Mouse (Mus musculus) embryo, embryonic 11 days (tissue): Measurements from ENCODE around the gene Map3k14.
A peak's percentile ranks its signal among the peaks of the same experiment; 100 is the strongest.

Experiments
- DNase-seq: peaks from one replicate; pipeline ENCODE4 v3.0.0-alpha.2; 2015

Gene Map3k14

DNA sequence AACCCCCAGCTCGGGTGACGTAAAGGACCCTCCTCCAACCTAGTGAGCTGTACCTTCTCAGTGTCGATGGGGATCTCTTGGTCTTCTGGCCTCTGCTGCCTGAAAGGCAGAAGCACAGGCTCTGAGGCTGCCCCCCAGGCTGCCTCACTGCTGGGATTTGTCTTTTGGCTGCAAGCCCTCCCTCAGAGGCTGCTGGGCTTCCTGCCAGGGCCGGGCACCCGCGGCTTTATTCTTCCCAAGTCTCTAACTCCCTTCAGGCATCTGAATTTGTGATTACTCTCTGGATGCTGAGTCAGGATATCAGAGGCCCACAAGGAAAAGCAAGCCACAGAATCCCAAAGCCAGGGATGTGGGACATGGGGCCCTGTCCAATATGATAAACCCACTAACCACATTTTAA is 65.6 kb downstream of the Map3k14 start:
- DNase-seq = no peak

DNA sequence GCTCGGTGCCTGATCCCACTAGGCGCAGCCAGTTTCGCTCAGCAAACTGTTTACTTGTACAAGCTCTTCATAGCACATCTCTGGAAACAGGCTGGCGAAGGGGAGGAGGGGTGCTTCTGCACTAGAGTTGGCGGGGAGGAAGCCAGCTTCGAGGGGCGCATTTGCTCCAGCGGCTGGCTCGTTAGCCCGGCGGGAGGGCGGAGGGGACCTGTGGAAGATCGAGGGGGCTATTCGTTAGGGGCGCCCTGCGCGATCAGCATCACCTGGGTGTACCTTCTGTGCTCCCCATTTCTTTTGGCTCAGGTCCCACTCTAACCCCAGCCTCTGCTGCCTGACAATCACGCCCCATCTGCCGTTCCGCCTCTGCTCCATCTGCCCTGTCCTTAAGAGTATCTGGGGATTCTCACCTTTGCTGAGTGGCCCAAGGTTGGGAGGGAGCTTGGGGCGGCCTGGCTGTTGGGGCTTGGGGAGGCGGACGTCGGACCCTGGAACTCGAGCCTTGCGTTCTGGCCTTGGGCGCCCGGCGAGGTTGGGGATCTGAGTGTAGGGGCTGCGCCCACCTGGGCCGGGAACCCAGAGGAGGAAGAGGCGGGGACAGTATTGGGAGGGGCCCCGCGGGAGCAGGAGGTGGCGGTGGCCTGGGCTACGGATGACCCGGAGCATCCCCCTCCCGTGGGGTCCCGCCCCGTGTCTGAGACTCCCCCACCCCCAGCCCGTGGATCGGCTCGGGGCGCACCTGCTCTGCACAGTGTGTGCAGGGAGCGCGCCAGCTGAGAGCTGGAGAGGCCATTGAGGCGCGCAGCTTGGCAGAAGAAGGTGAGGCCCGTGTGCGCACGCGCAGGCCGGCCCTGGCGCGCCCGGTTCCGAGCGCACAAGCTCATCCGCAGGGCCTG is 68.1 kb downstream of the Map3k14 start:
- peak; percentile 59 for DNase-seq

DNA sequence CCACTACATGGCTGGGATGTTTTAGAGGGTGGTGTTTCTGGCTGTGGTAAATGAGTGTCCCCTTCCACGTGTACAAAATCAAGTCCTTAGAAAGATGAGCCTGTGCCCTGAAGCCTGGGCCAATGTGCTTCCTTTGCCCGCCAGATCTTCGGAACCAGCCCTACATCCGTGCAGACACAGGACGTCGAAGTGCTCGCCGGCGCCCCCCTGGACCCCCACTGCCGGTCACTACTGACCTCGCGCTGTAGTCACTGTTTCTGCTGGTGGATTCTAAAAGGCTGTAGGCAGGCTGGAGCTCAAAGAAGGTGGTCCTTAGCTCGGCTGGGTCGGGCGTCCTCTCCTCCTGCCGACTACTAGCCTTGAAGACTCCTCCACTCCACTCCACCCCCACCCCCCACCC is 68.9 kb downstream of the Map3k14 start:
- DNase-seq = no peak

DNA sequence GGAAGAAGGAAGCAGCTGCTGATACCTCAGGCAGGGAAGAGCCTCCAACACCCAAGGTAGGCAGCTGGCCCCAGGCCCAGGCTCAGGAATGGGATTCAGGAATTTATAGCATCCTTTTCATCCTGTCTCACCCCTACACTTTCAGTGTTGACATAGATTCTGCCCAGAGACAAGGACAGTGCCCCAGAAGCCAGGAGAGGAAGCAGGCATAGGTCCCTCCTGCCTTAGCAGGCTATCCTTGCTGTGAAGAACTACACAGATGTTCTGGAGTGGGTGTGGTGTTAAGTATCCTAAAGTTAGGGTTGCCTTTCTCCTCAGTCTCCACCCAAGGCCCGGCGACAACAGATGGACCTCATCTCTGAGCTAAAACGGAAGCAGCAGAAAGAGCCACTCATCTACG is 69.9 kb downstream of the Map3k14 start:
- no peak for DNase-seq

DNA sequence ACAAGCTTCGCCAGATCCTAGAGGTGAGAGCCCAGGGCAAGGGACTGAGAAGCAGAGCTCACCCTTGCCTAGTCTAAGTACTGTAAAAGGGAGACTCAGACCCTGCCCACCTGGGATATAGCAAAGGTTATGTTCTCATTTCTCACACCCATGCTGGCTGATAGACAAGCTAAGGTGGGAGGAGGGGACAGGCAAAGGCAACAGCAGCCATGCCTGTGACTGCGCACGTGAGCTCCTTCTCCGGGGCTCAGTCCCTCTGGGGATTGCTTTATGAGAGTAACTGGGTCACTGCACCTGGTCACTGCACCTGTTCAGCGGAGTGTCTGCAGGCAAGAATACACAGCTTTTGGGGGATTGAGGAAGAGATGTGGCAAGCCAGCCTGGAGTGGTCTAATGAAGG is 71.6 kb downstream of the Map3k14 start:
- no peak for DNase-seq

DNA sequence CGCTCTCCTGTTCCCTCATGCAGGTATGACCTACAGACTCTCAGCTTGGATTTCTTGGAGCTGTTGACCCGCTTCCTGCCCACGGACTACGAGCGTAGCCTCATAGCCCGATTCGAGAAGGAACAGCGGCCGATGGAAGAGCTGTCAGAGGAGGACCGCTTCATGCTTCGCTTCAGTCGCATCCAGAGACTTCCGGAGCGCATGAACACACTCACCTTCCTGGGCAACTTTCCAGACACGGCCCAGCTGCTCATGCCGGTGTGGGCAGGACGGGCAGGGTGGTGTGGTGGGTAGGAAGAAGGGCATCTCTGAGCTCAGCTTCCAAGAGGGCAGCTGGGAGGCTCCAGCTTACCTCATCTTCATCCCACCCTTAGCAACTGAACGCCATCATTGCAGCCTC is 72.0 kb downstream of the Map3k14 start:
- DNase-seq = no peak

DNA sequence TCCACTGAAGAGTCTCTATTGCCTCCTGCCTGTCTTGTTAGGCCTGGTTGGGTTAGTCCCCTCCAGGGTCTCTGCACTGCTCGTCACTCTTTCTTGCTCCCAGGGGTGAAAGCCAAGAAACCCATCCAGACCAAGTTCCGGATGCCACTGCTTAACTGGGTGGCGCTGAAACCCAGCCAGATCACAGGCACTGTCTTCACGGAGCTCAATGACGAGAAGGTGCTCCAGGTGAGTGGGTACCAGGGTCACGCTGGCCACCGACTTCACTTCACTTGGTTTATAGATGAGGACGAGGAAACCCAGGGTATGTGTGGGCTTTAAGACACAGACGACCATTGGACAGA is 73.5 kb downstream of the Map3k14 start:
- DNase-seq = no peak

DNA sequence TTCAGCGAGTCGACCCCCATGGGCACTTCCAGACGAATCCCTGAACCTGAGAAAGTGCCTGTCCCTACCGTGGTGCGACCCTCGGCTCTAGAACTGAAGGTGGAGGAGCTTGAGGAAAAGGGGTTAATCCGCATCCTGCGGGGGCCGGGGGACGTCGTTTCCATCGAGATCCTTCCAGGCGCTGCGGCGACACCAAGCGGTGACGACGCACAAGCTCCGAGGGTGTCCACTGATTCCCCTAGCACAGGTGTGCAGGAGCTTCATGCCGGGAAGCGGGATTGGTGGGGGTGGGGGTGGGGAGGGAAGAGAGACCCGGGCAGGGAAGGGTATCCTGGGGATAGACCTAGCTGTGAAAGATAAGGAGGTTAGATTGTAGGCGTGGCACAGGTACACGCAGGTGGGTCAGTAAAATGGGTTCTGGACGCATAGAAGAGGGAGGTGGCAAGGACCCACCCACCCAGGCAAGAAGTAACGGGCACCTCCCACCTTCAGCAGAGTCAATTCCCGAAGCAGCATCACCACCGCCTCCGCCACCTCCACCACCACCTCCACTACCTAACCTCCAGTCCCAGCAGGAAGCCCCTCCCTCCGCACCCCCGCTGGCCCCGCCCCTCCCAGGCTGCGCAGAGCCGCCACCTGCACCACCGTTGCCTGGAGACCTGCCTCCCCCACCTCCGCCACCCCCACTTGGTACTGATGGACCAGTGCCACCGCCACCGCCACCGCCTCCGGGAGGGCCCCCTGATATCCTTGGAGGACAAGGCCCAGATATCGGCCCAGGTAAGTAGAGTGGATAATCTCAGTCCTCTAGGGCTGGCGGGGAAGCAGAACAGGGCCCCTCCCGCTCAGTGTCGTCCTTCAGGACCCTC is 74.1 kb downstream of the Map3k14 start:
- DNase-seq = peak; percentile 66

DNA sequence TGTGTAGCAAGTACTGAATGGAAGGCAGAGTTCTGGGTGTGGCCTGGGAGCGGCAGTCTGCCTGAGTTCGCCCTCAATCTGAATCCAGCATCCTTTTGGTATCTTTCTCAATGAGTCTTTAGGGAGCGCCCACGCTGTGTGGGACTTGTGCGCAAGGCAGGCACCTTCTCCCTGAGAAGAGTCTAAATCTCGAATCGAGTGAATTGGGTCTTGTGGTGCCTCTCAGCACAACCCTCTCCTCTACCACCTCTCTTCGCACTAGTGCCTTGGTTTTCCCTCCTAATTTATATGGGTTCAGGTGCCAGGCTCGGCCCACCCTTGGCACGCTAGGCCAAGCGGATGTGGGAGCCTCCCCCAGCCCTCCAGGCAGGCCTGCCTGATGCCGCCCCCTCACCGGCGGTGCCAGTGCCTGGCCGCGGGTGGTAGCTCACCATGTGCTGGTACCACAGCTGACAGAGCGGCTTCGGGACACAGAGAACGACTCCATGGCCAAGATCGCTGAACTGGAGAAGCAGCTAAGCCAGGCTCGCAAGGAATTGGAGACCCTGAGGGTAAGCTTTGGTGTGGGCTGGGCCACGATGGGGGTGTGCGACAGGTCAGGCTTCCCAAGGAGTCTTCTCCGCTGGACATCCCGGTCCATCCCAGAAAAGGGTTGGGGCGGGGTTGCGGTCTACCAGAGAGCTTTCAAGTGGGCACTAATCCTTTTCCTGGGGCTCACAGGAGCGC is 74.9 kb downstream of the Map3k14 start:
- peak; percentile 17 for DNase-seq

DNA sequence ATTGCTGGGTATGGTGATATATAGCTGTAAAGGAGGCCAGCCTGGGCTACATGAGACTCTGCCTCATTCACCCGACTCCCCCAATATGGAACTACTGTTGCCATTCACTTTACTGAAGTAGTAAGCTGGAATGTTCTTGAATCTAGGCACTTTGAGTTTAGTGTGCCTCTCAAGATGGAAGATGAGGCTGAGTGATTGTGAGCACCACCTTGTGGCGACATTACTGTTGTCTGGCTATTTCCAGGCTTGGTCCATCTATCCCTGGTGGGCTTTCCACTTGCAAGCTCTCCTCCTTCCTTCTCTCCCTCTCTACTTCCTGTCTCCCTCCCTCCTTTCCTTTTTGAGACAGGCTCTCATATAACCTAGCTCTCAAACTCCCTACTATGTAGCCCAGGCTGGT is 82.4 kb downstream of the Map3k14 start:
- DNase-seq = peak; percentile 68

DNA sequence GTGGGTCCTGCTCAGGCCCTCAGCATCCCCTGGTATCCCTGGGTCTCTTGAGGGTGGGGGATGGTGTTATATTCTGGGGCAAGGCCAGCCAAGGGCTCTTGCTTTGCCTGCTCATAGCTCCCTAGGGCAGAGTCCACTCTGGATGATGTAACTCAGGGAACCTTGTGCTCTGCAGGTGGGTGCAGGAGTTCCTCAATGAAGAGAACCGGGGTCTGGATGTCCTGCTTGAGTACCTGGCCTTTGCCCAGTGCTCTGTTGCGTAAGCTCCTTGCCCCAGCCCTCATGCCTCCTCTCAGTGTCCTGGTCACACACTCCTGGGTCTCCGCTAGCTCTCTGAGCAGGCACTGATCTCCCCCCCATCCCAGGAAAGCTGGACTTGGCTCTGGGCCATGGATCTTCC is 85.4 kb downstream of the Map3k14 start:
- DNase-seq = no peak

DNA sequence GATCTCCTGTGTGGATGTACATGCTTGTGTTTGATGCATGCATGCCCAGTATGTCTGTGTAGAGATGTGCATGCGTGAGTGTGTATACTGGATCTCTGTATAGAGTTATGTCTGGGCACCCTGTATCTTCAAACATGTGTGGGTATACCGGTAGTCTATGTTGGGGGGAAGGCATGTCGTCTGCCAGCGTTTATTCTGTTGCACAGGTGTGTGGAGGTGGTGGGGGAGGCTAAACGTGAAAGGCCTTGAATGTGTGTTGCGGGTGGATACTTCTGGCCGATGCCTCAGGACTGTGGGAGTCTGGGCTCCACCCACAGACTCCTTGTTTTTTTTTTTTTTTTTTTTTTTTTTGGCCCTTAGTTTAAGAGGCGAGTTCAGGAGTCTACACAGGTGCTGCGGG is 85.9 kb downstream of the Map3k14 start:
- DNase-seq = no peak

DNA sequence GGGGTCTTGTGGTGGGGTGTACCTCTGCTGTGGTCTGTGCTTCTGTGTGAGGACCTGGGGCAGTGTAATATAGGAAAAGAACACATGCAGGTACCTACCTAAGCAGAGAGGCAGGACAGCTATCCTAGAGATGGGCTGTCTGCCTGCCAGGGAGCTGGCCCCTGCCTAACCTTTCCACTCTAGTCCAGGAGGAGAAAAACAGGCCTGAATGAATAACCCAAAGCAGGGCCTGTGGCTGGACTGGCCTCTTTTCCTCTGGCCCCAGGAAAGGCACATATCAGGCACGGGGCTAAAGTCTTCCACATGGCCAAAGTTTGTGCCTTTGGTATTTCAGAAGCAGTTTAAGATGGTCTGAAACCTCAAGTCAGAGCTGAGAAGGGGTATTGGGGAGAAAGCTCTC is 86.8 kb downstream of the Map3k14 start:
- DNase-seq = no peak

DNA sequence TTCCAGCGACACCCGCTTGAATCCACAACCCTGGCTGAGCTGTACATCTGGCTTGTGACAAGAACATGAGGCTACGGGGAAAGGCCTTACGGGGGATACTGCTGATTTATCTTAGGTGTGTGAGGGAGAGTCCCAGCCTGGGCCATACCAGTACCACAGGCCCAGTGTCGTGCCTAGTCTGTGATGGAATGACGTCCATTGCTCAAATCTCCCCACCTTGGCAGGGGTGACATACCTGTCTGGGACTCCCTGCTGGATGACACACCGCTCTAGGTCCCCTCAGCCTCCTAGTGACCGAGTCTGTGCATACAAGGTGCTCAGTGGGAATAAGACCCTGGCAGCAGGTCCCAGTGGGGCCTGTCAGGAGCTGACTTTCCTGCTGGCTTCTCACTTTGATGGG is 88.5 kb downstream of the Map3k14 start:
- no peak for DNase-seq

DNA sequence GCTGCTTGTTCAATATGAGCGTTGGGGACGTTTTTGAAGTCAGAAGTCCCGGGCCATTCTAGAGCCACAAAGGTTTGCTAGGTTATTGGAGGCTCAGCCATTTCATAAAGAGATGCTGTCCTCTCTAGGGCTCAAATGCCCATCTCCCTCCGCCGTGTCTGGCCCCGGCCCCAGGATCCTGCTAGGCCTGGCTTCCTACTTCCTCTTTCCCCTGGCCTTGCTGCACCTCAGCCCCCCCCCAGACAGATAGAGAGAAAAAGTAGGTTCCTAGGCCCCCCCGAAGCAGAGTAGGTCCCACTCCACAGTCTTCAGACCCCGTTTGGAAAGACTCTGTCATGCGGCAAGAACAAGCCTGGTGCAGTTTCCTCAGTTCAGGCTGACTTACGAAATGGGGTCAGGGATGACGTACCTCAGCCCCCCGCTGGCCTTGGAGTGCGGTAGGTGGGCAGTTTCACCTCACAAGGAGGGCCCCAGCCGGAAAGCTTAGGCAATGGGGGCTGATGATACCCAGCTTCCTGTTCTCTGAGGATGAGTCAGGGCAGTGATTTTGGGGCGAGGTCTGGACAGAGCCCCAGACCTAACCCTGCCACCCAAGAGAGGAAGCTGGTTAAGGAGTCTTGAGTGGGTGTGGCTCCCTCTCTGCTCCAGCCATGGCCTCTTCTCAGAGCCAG is 89.3 kb downstream of the Map3k14 start:
- DNase-seq = no peak

DNA sequence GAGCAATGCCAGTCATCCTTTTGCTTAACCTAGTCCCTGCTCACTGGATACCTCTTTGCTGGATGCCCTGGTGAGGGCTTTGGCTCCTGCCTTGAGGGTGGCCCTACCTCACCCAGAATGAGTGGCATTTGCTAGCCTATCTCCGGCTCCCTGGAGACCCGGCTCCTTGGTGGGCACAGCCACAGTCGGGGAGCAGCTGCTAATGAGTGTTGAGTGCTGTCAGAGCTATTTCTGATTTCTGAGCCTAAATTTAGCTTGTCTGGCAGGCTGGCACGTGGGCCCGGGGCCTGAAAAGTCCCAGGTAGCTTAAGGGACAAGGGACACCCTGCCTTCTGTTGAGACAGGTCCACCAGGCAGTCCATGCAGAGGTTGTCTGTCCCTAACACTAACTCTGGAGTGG is 90.1 kb downstream of the Map3k14 start:
- no peak for DNase-seq

DNA sequence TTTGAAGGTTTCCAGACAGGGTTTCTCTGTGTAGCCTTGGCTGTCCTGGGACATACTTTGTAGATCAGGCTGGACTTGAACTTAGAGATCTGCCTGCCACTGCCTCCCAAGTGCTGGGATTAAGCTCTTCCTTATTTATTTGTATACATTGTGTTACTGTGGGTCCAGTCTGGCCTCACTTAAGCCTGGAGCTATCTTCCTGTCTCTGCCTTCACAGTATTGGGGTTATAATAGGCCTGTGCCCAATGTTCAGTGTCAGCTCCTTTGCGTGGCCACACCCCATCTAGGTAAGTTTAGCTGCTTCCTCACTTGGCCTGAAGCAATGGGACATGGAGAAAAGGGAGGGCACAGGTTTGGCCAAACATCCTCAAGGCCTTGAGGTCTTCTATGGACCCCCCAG is 90.8 kb downstream of the Map3k14 start:
- no peak for DNase-seq

DNA sequence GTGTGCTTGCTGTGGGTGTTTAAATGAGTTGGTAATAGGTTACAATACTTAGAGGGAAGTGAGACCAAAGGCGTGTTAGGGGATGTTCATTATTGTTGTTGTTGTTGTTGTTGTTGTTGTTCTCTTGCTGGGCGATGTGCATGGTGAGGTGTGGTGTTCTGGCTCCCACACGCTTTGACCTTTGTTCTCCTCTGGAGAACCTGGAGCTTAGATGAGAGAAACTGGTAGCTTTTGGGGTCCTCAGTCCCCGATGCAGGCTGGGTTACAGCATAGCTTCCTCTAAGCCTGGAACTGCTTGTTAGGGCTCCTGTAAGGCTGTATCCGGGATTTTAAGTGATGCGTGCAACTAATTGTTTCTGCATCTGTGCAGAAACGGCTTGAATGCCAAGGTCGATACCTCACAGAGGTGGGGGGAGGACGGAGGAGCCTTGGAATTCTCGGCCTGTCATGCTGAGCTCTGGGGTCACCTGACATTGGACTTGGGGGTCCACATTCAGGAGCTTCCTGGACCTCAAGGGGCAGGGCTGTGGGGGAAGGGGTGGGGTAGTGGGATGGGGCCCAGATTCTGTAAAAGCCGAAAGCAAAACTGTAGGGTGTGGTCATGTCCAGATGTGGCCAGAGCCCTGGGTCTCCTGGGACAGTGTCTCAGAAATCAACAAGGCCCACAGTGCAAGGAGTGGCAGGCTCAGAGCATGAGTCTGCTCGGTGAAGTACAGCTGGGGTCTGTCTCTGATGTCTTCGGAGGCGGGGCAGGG is 91.4 kb downstream of the Map3k14 start:
- no peak for DNase-seq

DNA sequence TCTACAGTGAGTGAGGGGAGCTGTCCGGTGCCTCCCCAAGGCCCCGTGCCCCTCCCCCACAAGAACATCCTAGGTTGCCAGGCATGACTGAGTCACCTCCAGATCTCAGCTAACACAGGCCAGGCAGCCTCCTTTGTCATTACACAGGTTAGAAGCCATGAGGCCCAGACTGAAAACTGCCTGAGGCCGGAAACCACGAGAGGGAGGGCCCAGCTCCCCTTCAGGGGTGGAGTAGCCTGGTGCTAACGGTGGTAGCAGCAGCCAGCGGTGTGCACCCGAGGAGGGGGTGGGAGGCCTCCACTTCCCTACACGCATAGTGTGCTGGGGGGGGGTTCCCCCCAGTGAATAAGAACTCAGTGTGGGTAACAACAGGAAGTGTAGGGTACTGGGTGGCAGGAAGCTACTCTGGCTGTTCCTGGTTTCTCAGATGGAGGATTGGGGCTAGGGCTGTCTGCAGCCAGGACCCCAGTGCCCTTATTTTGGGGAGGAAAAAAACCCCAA is 92.3 kb downstream of the Map3k14 start:
- DNase-seq = no peak

DNA sequence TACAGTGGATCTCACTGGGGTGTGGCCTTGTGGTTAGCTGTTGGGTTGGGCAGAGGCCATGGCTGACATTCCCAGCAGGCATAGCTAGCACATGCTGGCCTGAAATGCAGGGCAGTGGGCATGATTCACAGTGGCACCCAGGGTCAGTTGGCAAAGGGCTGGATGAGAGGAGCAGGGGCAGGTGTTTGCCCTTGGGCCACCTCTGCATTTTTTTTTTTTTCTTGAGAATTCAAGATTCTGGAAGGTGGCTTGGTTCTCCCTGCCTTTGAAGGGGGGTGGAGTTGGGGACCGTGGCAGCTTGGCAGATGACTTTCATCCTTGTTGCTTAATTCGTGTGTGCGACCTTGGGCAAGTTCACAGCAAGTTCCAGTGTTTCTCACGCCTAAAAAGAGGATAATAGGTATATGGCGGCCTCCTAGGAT is 92.8 kb downstream of the Map3k14 start:
- DNase-seq = no peak

DNA sequence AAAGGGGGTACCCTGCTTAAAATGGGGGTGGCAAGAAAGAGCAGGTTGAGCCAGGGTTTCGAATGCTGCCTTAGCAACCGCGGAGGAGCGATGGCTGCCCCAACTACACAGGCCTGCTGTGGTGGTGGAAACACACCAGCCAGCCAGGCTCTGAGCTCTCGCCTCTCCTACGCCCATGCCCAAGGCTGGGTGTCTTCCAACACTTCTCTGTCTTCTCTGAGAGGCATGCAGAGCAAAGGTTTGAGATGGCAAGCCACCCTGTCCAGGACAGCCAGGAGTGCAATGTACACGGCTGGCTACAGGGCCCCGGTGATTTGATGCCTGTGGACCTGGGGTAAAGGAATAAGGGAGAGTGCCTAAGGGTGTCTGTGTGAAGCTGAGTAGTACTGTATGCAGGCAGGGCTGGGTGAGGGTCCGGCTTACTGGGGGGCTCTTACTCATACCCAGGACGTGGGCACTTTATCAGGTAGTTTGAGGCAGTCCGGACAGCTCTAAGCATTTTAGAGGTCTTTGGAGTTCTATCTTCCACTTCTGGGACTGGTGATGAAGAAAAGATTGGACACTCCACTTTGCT is 93.4 kb downstream of the Map3k14 start:
- no peak for DNase-seq
